Mouse (Mus musculus) ES-E14 (cell line): ENCODE measurements at regions not wholly inside any gene's neighbourhood (a gene's known extent, or its start where the extent isn't known, plus 50 kb on each side); places are given as distances from the start of the nearest gene placed in this dataset.

Source experiments
- DNase-seq: peaks from one replicate; pipeline ENCODE4 v3.0.0-alpha.2; 2013; ENCODE audit warnings: low read depth, low spot score
- H3K27ac ChIP-seq: 2 replicates; pipeline ENCODE4 v1.5.1; 2012; ENCODE audit warnings: low read depth, mild to moderate bottlenecking, low read length, moderate library complexity, mixed read lengths; ENCODE audit not compliant: poor library complexity, insufficient read depth, severe bottlenecking
- H3K36me3 ChIP-seq: 2 replicates; pipeline ENCODE4 v1.6.1; 2012; ENCODE audit warnings: mild to moderate bottlenecking, low read length, moderate library complexity, mixed read lengths; ENCODE audit not compliant: control insufficient read depth, poor library complexity, insufficient read depth, severe bottlenecking
- H3K4me1 ChIP-seq, 2 experiments: fragments of 150-350 bp in 1 of 2; sonication (generic) in 1 of 2; 2 replicates each; pipeline ENCODE4 v1.6.1; 2012; ENCODE audit warnings: low read length in 2 of 2, mild to moderate bottlenecking in 1 of 2, mixed read lengths in 1 of 2; ENCODE audit not compliant: control insufficient read depth in 2 of 2, insufficient read depth in 2 of 2, poor library complexity in 1 of 2
- H3K4me3 ChIP-seq, 2 experiments: fragments of 150-350 bp in 1 of 2; sonication (generic) in 1 of 2; 2 replicates each; pipeline ENCODE4 v1.5.1; 2012; ENCODE audit warnings: low read length in 2 of 2, low read depth in 1 of 2, mild to moderate bottlenecking in 1 of 2, mixed read lengths in 1 of 2; ENCODE audit not compliant: insufficient read depth in 1 of 2, poor library complexity in 1 of 2, severe bottlenecking in 1 of 2
- H3K9ac ChIP-seq: 2 replicates; pipeline ENCODE4 v1.6.1; 2012; ENCODE audit warnings: low read depth, mild to moderate bottlenecking, low read length, mixed read lengths; ENCODE audit not compliant: poor library complexity, insufficient read depth, severe bottlenecking
- H3K9me3 ChIP-seq: fragments of 150-350 bp; sonication (generic); 2 replicates; pipeline ENCODE4 v1.6.1; 2012; ENCODE audit warnings: low read depth, mild to moderate bottlenecking, low read length; ENCODE audit not compliant: control insufficient read depth, insufficient read depth
- CHD2 ChIP-seq: IDR thresholded peaks from 2 replicates; pipeline ENCODE4 v1.6.1; 2014; ENCODE audit warnings: mild to moderate bottlenecking, low read depth, low read length, inconsistent platforms
- HCFC1 ChIP-seq: IDR thresholded peaks from 2 replicates; pipeline ENCODE4 v1.6.1; 2012; ENCODE audit warnings: low read length, inconsistent platforms, borderline replicate concordance; ENCODE audit not compliant: insufficient read depth
- MAFK ChIP-seq: IDR thresholded peaks from 2 replicates; pipeline ENCODE4 v1.6.1; 2014; ENCODE audit warnings: mild to moderate bottlenecking, low read depth, low read length, inconsistent platforms; ENCODE audit not compliant: insufficient read depth
- ZC3H11A ChIP-seq: IDR thresholded peaks from 2 replicates; pipeline ENCODE4 v1.6.1; 2012; ENCODE audit warnings: low read depth, mild to moderate bottlenecking, inconsistent platforms, low read length, borderline replicate concordance
- ZNF384 ChIP-seq: IDR thresholded peaks from 2 replicates; pipeline ENCODE4 v1.6.1; 2012; ENCODE audit warnings: low read depth, low read length, inconsistent platforms
- in situ Hi-C, 2 experiments: fragments of 600-800 bp; cut with MboI; formaldehyde crosslinking; loops; one replicate each; pipeline ENCODE4 v1.15.1; 2025; ENCODE audit warnings: low sequenced_read_pairs in 2 of 2, inconsistent platforms in 1 of 2; ENCODE audit not compliant: unreplicated experiment in 2 of 2

GRCm38 (mm10) chr2:143224410-143225130, 146.3 kb downstream of the Otor start:
- Histone ChIP-seq H3K36me3 (no peaks in the 10 kb centered on the region), H3K27ac (no peak overlapping the region), H3K9me3 (no peaks in the 10 kb centered on the region), H3K9ac (no peak overlapping the region), H3K4me1 (no peaks in the 10 kb centered on the region), H3K4me3 (no peak overlapping the region)
- DNase-seq: no peak
- in situ Hi-C loops: no loop called here
- no peak for TF ChIP-seq CHD2
- no peak for TF ChIP-seq MAFK
- no peak for TF ChIP-seq ZNF384
- no peak for TF ChIP-seq ZC3H11A
- TF ChIP-seq HCFC1: no peak

GRCm38 (mm10) chr2:143233795-143234194, 155.5 kb downstream of the Otor start:
- TF ChIP-seq ZC3H11A (no peak), HCFC1 (no peak), ZNF384 (no peak), MAFK (no peak)
- Histone ChIP-seq H3K4me3 (no peak overlapping the region), H3K9ac (no peak overlapping the region), H3K4me1 (no peaks in the 10 kb centered on the region), H3K9me3 (no peaks in the 10 kb centered on the region), H3K27ac (no peak overlapping the region), H3K36me3 (no peaks in the 10 kb centered on the region)
- in situ Hi-C loops: no loop called here
- no peak for DNase-seq

GRCm38 (mm10) chr2:143240274-143240673, 162.0 kb downstream of the Otor start:
- no peak for DNase-seq
- TF ChIP-seq CHD2 (no peak), MAFK (no peak), HCFC1 (no peak), ZNF384 (no peak), ZC3H11A (no peak)
- Histone ChIP-seq H3K4me1 (no peaks in the 10 kb centered on the region), H3K9me3 (no peaks in the 10 kb centered on the region), H3K9ac (no peak overlapping the region), H3K4me3 (no peak overlapping the region), H3K36me3 (no peaks in the 10 kb centered on the region), H3K27ac (no peak overlapping the region)
- in situ Hi-C loops: no loop called here

GRCm38 (mm10) chr2:143243741-143244140, 165.5 kb downstream of the Otor start:
- H3K36me3 ChIP-seq: no peaks in the 10 kb centered on the region
- no peak for DNase-seq
- no peak overlapping the region for H3K4me3 ChIP-seq
- TF ChIP-seq HCFC1: no peak
- TF ChIP-seq CHD2: no peak
- TF ChIP-seq MAFK: no peak
- TF ChIP-seq ZNF384: no peak
- TF ChIP-seq ZC3H11A: no peak
- H3K27ac ChIP-seq: no peak overlapping the region
- H3K4me1 ChIP-seq: no peaks in the 10 kb centered on the region
- in situ Hi-C loops: no loop called here
- no peaks in the 10 kb centered on the region for H3K9me3 ChIP-seq
- H3K9ac ChIP-seq: no peak overlapping the region
